Mouse (Mus musculus): ENCODE data around the gene Sirpa. TPM values are rescaled to one million over a fixed set of nuclear protein-coding genes. Genes with fewer than 3 reads are reported as not detected.
A peak's percentile ranks its signal among the peaks of the same experiment; 100 is the strongest.

The Sirpa gene
- 17.2 and 18.4 TPM in 2 replicates for polyA plus RNA-seq (2014; fragmentation: Nextera tagmentation; extraction: Ambion mirVana)

DNA sequence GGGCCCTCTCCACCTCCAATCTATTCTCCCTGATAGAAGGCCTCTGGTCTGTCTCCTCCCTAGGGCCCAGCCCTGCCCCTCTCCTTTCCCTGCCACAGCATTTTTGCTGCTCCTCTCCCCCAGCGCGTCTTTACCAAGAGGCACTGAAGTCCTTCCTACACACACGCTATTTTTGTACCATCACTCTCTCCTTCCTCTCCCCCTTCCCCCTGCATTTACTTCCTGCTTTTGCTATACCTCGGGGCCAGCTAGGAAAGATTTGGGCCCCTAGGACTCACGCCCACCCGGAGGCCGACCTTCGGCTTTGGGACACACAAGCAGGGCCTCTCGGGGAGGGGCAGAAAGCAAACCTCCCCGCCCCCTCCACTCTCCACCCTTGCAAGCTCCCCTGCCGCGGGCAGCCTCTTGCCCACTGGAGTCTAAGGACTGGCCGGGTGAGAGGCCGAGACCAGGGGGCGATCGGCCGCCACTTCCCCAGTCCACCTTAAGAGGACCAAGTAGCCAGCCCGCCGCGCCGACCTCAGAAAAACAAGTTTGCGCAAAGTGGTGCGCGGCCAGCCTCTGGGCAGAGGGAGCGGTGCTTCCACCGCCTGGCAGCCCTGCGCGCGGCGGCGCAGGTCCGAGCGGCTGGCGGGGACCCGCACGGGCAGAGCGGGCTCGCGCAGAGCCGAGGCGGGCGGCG is at the start of gene Sirpa:
Gene Sirpa (plus strand): TSS at position 377 of the 682 bp plus-strand sequence.
- H3K36me3 ChIP-seq (ENCODE audit: control insufficient read depth, insufficient read depth, low read length), result no peaks in the 10 kb centered on the region
- WGBS, result 0% methylated on average over 42 of the region's 43 CpGs
- H3K9ac ChIP-seq (ENCODE audit: low read depth, low read length), result peak within 1 kb of the TSS; percentile 78
- ATAC-seq (ENCODE audit: low FRiP score) (peak; percentile 87), DNase-seq (ENCODE audit: low spot score) (peak; percentile 77)
- H3K4me3 ChIP-seq (ENCODE audit: low read depth, low read length), result peak within 1 kb of the TSS; percentile 64
- H3K27ac ChIP-seq (ENCODE audit: low read depth, low read length), result peak within 1 kb of the TSS; percentile 86
- no peaks in the 10 kb centered on the region for H3K9me3 ChIP-seq (ENCODE audit: control insufficient read depth, low read length)
- H3K4me2 ChIP-seq (replicated peaks; ENCODE audit: low read depth, low read length), result peak within 1 kb of the TSS; percentile 87
- H3K27me3 ChIP-seq (ENCODE audit: control insufficient read depth, insufficient read depth, low read length), result no peaks in the 10 kb centered on the region
- peaks cover 4% of the 10 kb centered on the region; the same call in 1 of the 2 replicates for H3K4me1 ChIP-seq (replicated peaks; ENCODE audit: control insufficient read depth, insufficient read depth, low read length)

GRCm38 (mm10) chr2:129544448-129544847 is 48.2 kb upstream of the Sirpa start:
- ATAC-seq (ENCODE audit: low FRiP score), result no peak
- no peak overlapping the region for H3K9ac ChIP-seq (ENCODE audit: low read depth, low read length)
- H3K9me3 ChIP-seq (ENCODE audit: control insufficient read depth, low read length), result no peaks in the 10 kb centered on the region
- H3K4me1 ChIP-seq (replicated peaks; ENCODE audit: control insufficient read depth, insufficient read depth, low read length), result no peaks in the 10 kb centered on the region
- no peak for DNase-seq (ENCODE audit: low spot score)
- no peak overlapping the region for H3K4me2 ChIP-seq (replicated peaks; ENCODE audit: low read depth, low read length)
- H3K36me3 ChIP-seq (ENCODE audit: control insufficient read depth, insufficient read depth, low read length), result no peaks in the 10 kb centered on the region
- H3K27ac ChIP-seq (ENCODE audit: low read depth, low read length), result no peak overlapping the region
- 32% methylated on average over 4 of the region's 4 CpGs for WGBS
- H3K4me3 ChIP-seq (ENCODE audit: low read depth, low read length), result no peak overlapping the region
- no peaks in the 10 kb centered on the region for H3K27me3 ChIP-seq (ENCODE audit: control insufficient read depth, insufficient read depth, low read length)

DNA sequence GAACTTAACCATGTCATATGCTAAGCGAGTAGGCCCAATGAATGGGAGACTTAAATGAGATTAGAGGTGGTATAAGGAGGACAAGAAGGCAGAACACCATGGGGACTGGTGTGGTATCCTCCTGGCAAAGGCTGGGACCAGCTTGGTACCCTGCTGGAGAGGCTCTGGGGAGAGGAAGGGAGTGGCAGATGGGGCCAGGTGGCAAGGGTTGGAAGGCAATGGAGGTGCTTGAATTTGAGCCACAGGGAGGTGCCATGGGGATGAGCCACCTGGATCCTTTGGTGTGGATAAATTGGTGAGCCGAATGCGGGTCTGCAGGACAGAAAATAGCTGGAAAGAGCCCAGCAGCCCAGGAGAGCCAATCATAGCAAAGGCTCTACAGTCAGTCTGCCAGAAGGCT is 47.7 kb upstream of the Sirpa start:
- H3K36me3 ChIP-seq (ENCODE audit: control insufficient read depth, insufficient read depth, low read length), result no peaks in the 10 kb centered on the region
- H3K27ac ChIP-seq (ENCODE audit: low read depth, low read length), result no peak overlapping the region
- H3K4me3 ChIP-seq (ENCODE audit: low read depth, low read length), result no peak overlapping the region
- H3K9ac ChIP-seq (ENCODE audit: low read depth, low read length), result no peak overlapping the region
- WGBS, result 68% methylated on average over 3 of the region's 3 CpGs
- no peak for DNase-seq (ENCODE audit: low spot score)
- no peaks in the 10 kb centered on the region for H3K27me3 ChIP-seq (ENCODE audit: control insufficient read depth, insufficient read depth, low read length)
- ATAC-seq (ENCODE audit: low FRiP score), result no peak
- H3K4me1 ChIP-seq (replicated peaks; ENCODE audit: control insufficient read depth, insufficient read depth, low read length), result no peaks in the 10 kb centered on the region; the same call in 1 of the 2 replicates
- H3K9me3 ChIP-seq (ENCODE audit: control insufficient read depth, low read length), result no peaks in the 10 kb centered on the region
- H3K4me2 ChIP-seq (replicated peaks; ENCODE audit: low read depth, low read length), result no peak overlapping the region

DNA sequence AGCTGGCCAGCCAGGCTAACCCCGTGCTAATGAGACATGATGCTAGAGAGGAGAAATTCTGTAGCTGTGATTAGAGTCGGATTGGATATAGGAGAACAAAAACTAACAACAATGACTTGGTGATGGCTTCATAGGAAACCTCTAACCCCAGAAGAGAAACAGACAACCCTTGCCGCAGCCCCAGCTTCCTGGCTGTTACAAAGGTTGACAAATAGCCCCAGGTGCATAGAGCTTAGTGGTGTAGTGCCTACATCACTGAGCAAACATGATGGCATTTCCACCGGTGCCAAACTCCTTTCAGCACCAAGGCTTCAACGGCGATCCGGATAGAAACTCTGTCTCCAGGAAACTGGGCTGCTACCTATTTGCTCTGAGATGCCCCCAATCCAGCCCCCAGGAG is 47.0 kb upstream of the Sirpa start:
- Histone ChIP-seq H3K4me2 (replicated peaks; ENCODE audit: low read depth, low read length) (no peak overlapping the region), H3K4me3 (ENCODE audit: low read depth, low read length) (no peak overlapping the region), H3K27me3 (ENCODE audit: control insufficient read depth, insufficient read depth, low read length) (no peaks in the 10 kb centered on the region), H3K9ac (ENCODE audit: low read depth, low read length) (no peak overlapping the region), H3K36me3 (ENCODE audit: control insufficient read depth, insufficient read depth, low read length) (no peaks in the 10 kb centered on the region), H3K4me1 (replicated peaks; ENCODE audit: control insufficient read depth, insufficient read depth, low read length) (no peaks in the 10 kb centered on the region; the same call in 1 of the 2 replicates), H3K27ac (ENCODE audit: low read depth, low read length) (no peak overlapping the region), H3K9me3 (ENCODE audit: control insufficient read depth, low read length) (no peaks in the 10 kb centered on the region)
- 89% methylated on average over 7 of the region's 7 CpGs for WGBS
- ATAC-seq (ENCODE audit: low FRiP score), result no peak
- DNase-seq (ENCODE audit: low spot score), result no peak

GRCm38 (mm10) chr2:129546772-129547171 is 45.9 kb upstream of the Sirpa start:
- Histone ChIP-seq H3K4me2 (replicated peaks; ENCODE audit: low read depth, low read length) (no peak overlapping the region), H3K9me3 (ENCODE audit: control insufficient read depth, low read length) (no peaks in the 10 kb centered on the region), H3K36me3 (ENCODE audit: control insufficient read depth, insufficient read depth, low read length) (no peaks in the 10 kb centered on the region), H3K27ac (ENCODE audit: low read depth, low read length) (no peak overlapping the region), H3K27me3 (ENCODE audit: control insufficient read depth, insufficient read depth, low read length) (no peaks in the 10 kb centered on the region), H3K4me3 (ENCODE audit: low read depth, low read length) (no peak overlapping the region), H3K9ac (ENCODE audit: low read depth, low read length) (no peak overlapping the region), H3K4me1 (replicated peaks; ENCODE audit: control insufficient read depth, insufficient read depth, low read length) (no peaks in the 10 kb centered on the region; the same call in 1 of the 2 replicates)
- WGBS, result 70% methylated on average over 3 of the region's 3 CpGs
- no peak for ATAC-seq (ENCODE audit: low FRiP score)
- no peak for DNase-seq (ENCODE audit: low spot score)

- H3K36me3 ChIP-seq (ENCODE audit: control insufficient read depth, insufficient read depth, low read length), result no peaks in the 10 kb centered on the region
- no peak overlapping the region for H3K4me2 ChIP-seq (replicated peaks; ENCODE audit: low read depth, low read length)
- H3K9ac ChIP-seq (ENCODE audit: low read depth, low read length), result no peak overlapping the region
- ATAC-seq (ENCODE audit: low FRiP score) (no peak), DNase-seq (ENCODE audit: low spot score) (no peak)
- no peaks in the 10 kb centered on the region for H3K27me3 ChIP-seq (ENCODE audit: control insufficient read depth, insufficient read depth, low read length)
- no peak overlapping the region for H3K4me3 ChIP-seq (ENCODE audit: low read depth, low read length)
- no peaks in the 10 kb centered on the region for H3K9me3 ChIP-seq (ENCODE audit: control insufficient read depth, low read length)
- H3K4me1 ChIP-seq (replicated peaks; ENCODE audit: control insufficient read depth, insufficient read depth, low read length), result no peaks in the 10 kb centered on the region; the same call in 1 of the 2 replicates
- whole genome bisulfite sequencing, result 64% methylated on average over 9 of the region's 9 CpGs
- no peak overlapping the region for H3K27ac ChIP-seq (ENCODE audit: low read depth, low read length)
These were observed 43.0 kb upstream of the Sirpa start for GRCm38 (mm10) chr2:129549537-129550135.

- no peak overlapping the region for H3K27ac ChIP-seq (ENCODE audit: low read depth, low read length)
- no peak for DNase-seq (ENCODE audit: low spot score)
- WGBS, result 57% methylated on average over 2 of the region's 2 CpGs
- H3K27me3 ChIP-seq (ENCODE audit: control insufficient read depth, insufficient read depth, low read length), result no peaks in the 10 kb centered on the region
- no peaks in the 10 kb centered on the region; the same call in 1 of the 2 replicates for H3K4me1 ChIP-seq (replicated peaks; ENCODE audit: control insufficient read depth, insufficient read depth, low read length)
- ATAC-seq (ENCODE audit: low FRiP score), result no peak
- no peaks in the 10 kb centered on the region for H3K9me3 ChIP-seq (ENCODE audit: control insufficient read depth, low read length)
- no peak overlapping the region for H3K4me2 ChIP-seq (replicated peaks; ENCODE audit: low read depth, low read length)
- no peak overlapping the region for H3K9ac ChIP-seq (ENCODE audit: low read depth, low read length)
- H3K4me3 ChIP-seq (ENCODE audit: low read depth, low read length), result no peak overlapping the region
- H3K36me3 ChIP-seq (ENCODE audit: control insufficient read depth, insufficient read depth, low read length), result no peaks in the 10 kb centered on the region
These were observed 41.9 kb upstream of the Sirpa start for GRCm38 (mm10) chr2:129550781-129551180.

GRCm38 (mm10) chr2:129556081-129556480 is 36.6 kb upstream of the Sirpa start:
- WGBS, result 68% methylated on average over 6 of the region's 6 CpGs
- DNase-seq (ENCODE audit: low spot score), result no peak
- Histone ChIP-seq H3K4me1 (replicated peaks; ENCODE audit: control insufficient read depth, insufficient read depth, low read length) (no peaks in the 10 kb centered on the region), H3K27ac (ENCODE audit: low read depth, low read length) (no peak overlapping the region), H3K36me3 (ENCODE audit: control insufficient read depth, insufficient read depth, low read length) (no peaks in the 10 kb centered on the region), H3K27me3 (ENCODE audit: control insufficient read depth, insufficient read depth, low read length) (no peaks in the 10 kb centered on the region), H3K9me3 (ENCODE audit: control insufficient read depth, low read length) (no peaks in the 10 kb centered on the region), H3K4me2 (replicated peaks; ENCODE audit: low read depth, low read length) (no peak overlapping the region), H3K9ac (ENCODE audit: low read depth, low read length) (no peak overlapping the region), H3K4me3 (ENCODE audit: low read depth, low read length) (no peak overlapping the region)
- ATAC-seq (ENCODE audit: low FRiP score), result no peak

Data from hindbrain, embryonic 11.5 days (tissue).